Mouse (Mus musculus) G1E-ER4 (cell line): ENCODE data around the gene Uvrag. TPM values are rescaled to one million over a fixed set of nuclear protein-coding genes. Genes with fewer than 3 reads are reported as not detected.

Experiments used
- GATA1 ChIP-seq: IDR thresholded peaks from one replicate; pipeline ENCODE4 v1.8.0; 2012; ENCODE audit warnings: low read length, inconsistent platforms
- polyA plus RNA-seq: library from polyadenylated mRNA; stranded (reverse); fragments of >175 nt; gene quantifications from 2 replicates; pipeline ENCODE4 v1.2.3, GENCODE M21; 2012

The Uvrag gene
- polyA plus RNA-seq, 1 experiment, result 15.3 TPM

GRCm38 (mm10) chr7:99154648-99155151 lies 13.8 kb upstream of the Uvrag start:
- no peak for TF ChIP-seq GATA1

- TF ChIP-seq GATA1, result no peak
Measured at GRCm38 (mm10) chr7:99153686-99154202, 12.8 kb upstream of the Uvrag start.

- TF ChIP-seq GATA1, result no peak
Measured at GRCm38 (mm10) chr7:99152756-99153155, 11.8 kb upstream of the Uvrag start.

GRCm38 (mm10) chr7:99151342-99151741 lies 10.4 kb upstream of the Uvrag start:
- no peak for TF ChIP-seq GATA1

GRCm38 (mm10) chr7:99149017-99149416 lies 8.1 kb upstream of the Uvrag start:
- no peak for TF ChIP-seq GATA1

GRCm38 (mm10) chr7:99147494-99147893 lies 6.6 kb upstream of the Uvrag start:
- no peak for TF ChIP-seq GATA1

GRCm38 (mm10) chr7:99146906-99147305 lies 6.0 kb upstream of the Uvrag start:
- no peak for TF ChIP-seq GATA1

- TF ChIP-seq GATA1, result no peak
Measured at GRCm38 (mm10) chr7:99146011-99146410, 5.1 kb upstream of the Uvrag start.

- no peak for TF ChIP-seq GATA1
Measured at GRCm38 (mm10) chr7:99144616-99145015, 3.7 kb upstream of the Uvrag start.

GRCm38 (mm10) chr7:99143244-99143643 lies 2.3 kb upstream of the Uvrag start:
- no peak for TF ChIP-seq GATA1

- no peak for TF ChIP-seq GATA1
Measured at GRCm38 (mm10) chr7:99141919-99142606, 1.1 kb upstream of the Uvrag start.

GRCm38 (mm10) chr7:99140511-99140910 lies 430 bp downstream of the Uvrag start:
- TF ChIP-seq GATA1, result no peak

- TF ChIP-seq GATA1, result no peak
Measured at GRCm38 (mm10) chr7:99139841-99140491, 975 bp downstream of the Uvrag start.

- no peak for TF ChIP-seq GATA1
Measured at GRCm38 (mm10) chr7:99137541-99137940, 3.4 kb downstream of the Uvrag start.

- no peak for TF ChIP-seq GATA1
Measured at GRCm38 (mm10) chr7:99136789-99137188, 4.2 kb downstream of the Uvrag start.

- TF ChIP-seq GATA1, result no peak
Measured at GRCm38 (mm10) chr7:99133811-99134402, 7.0 kb downstream of the Uvrag start.
